Mouse (Mus musculus) embryonic fibroblast, embryonic 13.5 days (primary cell): Measurements from ENCODE around the gene Entr1.

Experiments used
- CTCF ChIP-seq: IDR thresholded peaks from 2 replicates; pipeline ENCODE4 v1.5.1; 2011; ENCODE audit warnings: mild to moderate bottlenecking, control low read depth, low read length, moderate library complexity, borderline replicate concordance; ENCODE audit not compliant: insufficient read depth
- POLR2A ChIP-seq: IDR thresholded peaks from 2 replicates; pipeline ENCODE4 v1.6.1; 2011; ENCODE audit warnings: low read depth, mild to moderate bottlenecking, control low read depth, low read length, moderate library complexity

GRCm38 (mm10) chr2:26401023-26401422 lies 11.9 kb upstream of the Entr1 start:
- no peak for TF ChIP-seq POLR2A
- TF ChIP-seq CTCF = no peak
